Mouse (Mus musculus) hindlimb bud, embryonic 11.5 days (tissue): ENCODE measurements around the gene 1700018B08Rik.

ENCODE experiments used
- DNase-seq: peaks from one replicate; pipeline ENCODE4 v3.0.0-alpha.2; 2012; ENCODE audit warnings: low read depth, low spot score; ENCODE audit errors: extremely low spot score

Gene 1700018B08Rik

DNA sequence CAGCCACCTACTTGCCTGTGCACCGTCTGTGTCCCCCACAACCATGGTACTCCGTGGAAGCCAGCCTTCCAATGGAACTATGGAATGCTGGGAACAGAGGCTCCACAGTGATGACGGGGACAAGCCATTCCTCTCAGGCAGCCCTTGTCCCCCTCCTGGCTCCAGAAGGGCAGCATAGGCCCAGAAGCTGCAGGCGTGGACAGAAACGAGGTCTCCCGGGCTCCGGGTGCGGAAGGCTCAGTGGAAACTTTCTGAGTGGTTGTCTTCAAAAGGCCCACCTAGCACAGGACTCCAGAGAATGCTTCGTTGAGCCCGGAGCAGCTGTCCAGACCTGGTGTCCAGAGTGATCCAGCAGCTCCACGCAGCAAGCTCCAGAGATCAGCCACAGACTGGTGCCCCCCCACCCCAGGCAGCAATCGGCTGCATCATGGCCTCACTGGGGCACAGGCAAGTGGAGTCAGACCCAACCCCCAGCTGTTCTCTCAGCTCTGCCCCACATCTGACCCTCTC is at the start of gene 1700018B08Rik:
Gene 1700018B08Rik, minus strand, starts transcription at position 45 of the 510 bp plus-strand sequence.
- no peak for DNase-seq

- DNase-seq: no peak
Measured at GRCm38 (mm10) chr8:121593293-121593692, 49.2 kb upstream of the 1700018B08Rik start.

GRCm38 (mm10) chr8:121591178-121592066 is 47.3 kb upstream of the 1700018B08Rik start:
- no peak for DNase-seq

GRCm38 (mm10) chr8:121590203-121591177 is 46.4 kb upstream of the 1700018B08Rik start, which contains the start of gene Map1lc3b:
Gene Map1lc3b, plus strand, starts transcription at chr8:121590361.
- DNase-seq: peak; percentile 61

DNA sequence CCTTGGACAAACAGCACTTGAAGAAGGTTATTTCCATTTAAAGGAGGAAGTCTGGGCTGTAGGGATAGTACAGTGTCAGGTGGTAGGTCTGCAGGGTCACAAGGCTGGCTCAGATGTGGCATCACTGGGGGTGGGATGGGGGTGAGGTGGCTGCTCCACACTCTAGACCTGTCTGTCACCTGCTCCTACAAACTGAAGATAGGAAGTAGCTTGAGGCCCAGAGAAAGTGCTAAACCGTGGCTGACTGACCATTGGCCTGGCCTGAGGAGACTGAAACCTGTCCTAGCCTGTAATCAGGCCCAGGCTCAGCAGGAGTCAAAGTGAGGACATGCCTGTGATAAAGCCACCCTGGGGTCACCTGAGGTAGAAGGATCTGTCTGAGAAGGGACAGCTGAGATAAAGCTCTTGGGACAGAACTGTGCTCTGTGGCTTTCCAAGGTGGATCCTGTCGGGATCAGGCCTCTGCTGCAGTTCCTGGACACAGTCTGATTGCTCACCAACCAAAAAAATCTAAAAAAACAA is 45.1 kb upstream of the 1700018B08Rik start:
- DNase-seq: no peak

DNA sequence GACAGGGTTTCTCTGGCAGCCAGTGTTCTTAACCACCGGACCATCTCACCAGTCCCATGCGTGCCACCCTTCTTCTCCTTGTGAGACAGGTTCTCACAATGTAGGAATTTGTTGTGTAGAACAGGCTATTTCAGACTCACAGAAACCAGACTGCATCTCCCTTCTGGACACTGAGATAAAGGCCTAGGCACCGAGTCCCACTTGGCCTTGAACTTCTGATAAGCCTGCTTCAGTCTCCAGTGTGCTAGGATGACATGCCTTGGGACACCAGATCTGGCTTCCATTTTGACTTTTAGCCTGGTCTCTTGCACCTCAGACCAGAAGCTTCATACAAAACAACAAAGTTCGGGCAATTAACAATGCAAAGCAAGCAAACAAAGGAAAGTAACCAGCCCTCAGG is 44.6 kb upstream of the 1700018B08Rik start:
- no peak for DNase-seq

DNA sequence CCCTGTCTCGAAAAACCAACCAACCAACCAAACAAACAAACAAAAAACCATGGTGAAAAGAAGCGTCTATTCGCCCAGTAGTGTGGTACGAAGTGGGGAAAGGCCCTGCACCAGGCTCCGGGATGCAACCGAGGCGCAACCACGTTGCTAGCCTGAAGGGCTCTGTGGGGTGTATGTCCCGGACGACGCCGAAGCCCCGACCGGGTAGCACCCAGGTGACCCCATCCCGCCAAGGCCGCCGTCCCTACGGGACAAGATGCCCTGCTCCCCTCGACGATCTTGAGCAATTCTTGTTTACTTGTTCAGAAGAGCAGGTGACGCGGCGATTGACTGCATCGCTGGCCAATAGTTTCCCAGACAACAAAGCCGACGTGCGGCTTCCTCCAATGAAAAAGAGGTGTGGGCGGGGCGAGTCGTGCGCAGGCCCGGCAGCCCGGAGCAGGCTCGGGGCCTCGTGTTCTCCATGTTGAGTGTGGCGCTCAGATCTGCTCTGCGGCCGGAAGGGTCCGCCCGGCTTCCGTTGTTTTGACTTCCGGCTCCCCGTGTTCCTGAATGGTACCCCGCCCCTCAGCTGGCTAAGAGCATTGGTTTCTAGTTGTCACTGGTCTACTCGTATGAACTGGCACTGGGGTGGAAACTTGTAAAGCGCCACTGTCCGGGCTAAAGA is 41.2 kb upstream of the 1700018B08Rik start:
- DNase-seq: peak; percentile 93

DNA sequence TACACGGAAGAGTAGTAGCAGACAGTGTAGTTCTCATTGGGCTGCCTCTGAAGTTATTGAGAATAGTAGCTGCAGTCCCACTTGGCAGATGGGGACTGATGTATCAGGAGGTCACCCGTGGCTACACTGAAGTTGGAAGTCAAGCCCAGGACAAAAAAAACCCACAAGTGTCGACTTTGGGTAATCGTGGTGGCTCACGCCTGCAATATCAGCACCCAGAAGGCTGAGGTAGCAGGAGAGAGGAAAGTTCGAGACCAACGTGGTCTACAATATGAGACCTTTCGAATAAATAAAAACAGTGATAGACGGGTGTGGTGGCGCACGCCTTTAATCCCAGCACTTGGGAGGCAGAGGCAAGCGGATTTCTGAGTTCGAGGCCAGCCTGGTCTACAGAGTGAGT is 40.6 kb upstream of the 1700018B08Rik start:
- DNase-seq: no peak

- DNase-seq: no peak
Measured at GRCm38 (mm10) chr8:121583653-121584052, 39.5 kb upstream of the 1700018B08Rik start.

DNA sequence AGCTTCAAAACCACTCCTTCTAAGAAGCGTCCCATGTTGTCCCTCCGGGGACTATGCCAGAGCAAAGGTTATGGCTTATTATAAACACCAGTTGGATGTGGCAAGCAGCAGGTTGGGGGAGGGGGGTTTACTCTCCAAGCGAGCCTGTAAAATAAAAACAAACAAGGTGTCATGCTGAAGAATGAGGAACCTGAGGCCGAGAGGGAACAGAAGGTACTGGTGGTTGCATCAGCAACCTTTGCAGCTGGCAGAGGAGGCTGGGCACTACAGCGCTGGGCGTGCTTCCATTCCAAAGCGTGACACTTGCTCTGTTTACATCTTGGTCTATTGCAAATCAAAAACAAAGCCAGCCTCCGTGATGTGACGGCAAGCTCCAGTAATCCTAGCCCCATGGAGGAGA is 36.3 kb upstream of the 1700018B08Rik start:
- DNase-seq: no peak

DNA sequence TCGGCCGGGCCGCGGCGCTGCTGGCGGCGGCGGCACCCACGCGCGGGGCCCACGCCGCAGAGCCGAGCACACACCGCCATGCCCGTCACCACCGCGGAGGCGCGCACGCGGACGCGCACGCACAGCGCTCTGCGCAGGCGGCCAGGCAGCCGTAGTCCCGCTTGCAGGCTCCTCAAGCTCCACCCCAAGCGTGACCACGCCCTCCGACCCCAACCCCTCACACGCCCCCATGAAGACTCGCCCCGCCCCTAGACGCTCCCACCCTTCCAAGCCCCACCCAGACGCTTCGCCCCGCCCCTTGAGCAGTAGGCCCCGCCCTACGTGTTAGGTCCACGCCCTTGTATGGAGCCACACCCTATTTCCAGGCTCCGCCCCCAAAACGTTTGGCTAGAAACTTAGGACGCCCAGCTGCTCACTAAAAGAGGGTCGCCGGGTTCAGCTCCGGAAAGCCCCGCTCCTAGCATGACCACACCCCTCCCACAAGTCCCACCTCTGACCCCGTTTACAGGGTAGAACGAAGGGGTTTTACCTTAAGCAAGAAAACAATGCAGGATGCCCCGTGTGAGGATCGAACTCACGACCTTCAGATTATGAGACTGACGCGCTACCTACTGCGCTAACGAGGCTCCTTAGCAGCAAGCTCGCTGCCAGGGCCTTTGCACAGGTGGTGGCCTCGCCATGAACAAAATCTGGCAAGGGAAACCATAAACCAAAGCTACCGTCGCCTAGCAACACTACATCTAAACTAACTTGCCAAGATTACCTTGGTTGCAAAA is 34.7 kb upstream of the 1700018B08Rik start, which contains the start of gene Fbxo31:
Gene Fbxo31, minus strand, starts transcription at position 131 of the 776 bp plus-strand sequence.
- DNase-seq: peak; percentile 82

DNA sequence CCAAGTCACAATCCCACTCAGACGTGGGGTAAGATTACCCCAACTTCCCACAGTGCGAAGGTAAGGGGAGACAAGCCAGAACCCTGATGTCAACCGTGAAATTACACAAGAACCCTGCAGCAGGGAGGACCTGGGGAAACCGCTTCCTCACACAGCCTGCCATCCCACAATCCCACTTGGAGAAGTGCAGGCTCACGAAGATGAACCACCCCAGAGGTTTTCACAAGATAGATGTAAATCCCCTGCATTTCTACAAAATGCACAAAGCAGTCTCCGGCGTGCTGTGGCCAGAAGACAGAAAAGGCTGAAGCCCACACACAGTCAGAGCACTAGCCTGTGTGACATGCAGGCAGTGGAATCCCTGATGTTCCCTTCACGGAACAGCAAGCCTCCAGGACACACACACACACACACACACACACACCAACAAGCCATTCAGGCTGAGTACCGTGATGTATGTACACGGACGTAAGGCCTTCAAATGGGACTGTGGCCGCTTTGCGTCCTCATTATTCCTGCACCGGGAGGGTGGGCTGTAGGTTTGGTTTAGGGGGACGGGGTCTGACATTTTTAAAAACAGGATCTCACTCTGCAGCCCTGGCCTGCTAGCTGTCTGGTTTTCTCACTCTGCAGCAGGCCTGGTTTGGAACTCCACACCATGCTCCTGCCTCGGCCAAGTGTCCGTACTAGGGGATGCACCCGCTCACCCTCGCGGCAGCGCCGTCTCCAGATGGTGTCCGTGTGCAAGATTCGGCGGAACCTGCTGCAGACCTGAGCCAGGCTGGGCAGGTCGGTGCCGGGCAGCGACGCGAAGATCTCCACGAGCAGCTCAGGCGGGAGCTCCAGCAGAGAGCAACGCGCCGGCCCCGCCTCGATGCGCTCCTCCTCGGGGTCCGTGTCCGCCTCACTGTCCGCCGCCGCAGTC is 33.9 kb upstream of the 1700018B08Rik start:
- DNase-seq: no peak

GRCm38 (mm10) chr8:121575661-121576060 is 31.5 kb upstream of the 1700018B08Rik start:
- DNase-seq: no peak

- DNase-seq: no peak
Measured at GRCm38 (mm10) chr8:121573275-121573674, 29.2 kb upstream of the 1700018B08Rik start.

GRCm38 (mm10) chr8:121572121-121572520 is 28.0 kb upstream of the 1700018B08Rik start:
- no peak for DNase-seq

GRCm38 (mm10) chr8:121570801-121571200 is 26.7 kb upstream of the 1700018B08Rik start:
- DNase-seq: no peak

DNA sequence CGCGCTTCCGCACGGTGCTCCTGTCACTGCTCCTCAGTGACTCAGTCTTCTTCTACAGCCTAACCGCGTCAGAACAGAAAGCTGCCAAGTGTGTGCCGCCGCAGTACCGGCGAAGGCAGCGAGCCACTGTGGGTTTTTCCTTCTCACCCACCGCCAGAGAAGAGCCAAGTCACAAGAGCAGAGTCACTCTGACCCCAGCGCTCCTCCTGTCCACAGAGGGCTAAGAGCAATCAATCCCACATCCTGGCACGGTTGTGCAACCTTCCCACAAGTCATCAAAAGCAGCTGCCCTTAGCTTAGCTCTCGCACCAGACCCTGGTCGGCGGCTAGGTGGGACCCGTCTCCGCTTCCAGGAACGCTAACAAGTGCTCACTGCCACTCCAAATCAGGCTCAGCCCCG is 26.2 kb upstream of the 1700018B08Rik start:
- DNase-seq: no peak

- DNase-seq: no peak
Measured at GRCm38 (mm10) chr8:121568321-121568720, 24.2 kb upstream of the 1700018B08Rik start.
